Mouse (Mus musculus): Measurements from ENCODE around the gene 2310011J03Rik.

DNA sequence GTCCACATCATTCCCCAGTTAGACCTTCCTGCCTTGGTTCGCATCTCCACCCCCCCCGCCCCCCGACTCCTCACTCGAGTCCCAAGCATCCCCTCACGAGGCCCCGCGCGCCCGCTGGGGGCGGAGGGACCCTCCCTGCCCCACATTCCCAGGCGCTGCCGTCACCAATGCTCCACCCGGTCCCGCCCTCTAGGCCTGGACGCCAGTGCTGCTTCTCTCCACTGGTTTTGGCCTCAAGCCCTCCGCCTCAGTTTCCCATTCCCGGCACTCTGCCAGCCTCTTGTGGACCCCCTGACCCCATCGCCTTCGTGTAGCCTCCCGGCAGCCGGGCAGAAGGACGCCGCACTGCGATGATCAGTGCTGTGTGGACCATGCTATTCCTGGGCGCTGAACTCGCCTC is 28.6 kb upstream of the 2310011J03Rik start:
- no peak for TF ChIP-seq CTCF (IDR thresholded peaks at IDR 0.05; ENCODE audit: low read depth)
- no peak for TF ChIP-seq EP300 (IDR thresholded peaks at IDR 0.05; ENCODE audit: low read depth)
